Mouse (Mus musculus) macrophage (primary cell): Measurements from ENCODE around the gene Sppl3. TPM values are rescaled to one million over a fixed set of nuclear protein-coding genes. Genes with fewer than 3 reads are reported as not detected.
"Not testable (repeated sequence)": the region's sequence is repeated elsewhere in the genome, so short reads cannot be mapped to it uniquely, and the experiment has no call there.

Experiments
- H3K27ac ChIP-seq: fragments of 350-480 bp; formaldehyde crosslinking; 2 replicates; pipeline ENCODE4 v1.9.0; 2021
- H3K36me3 ChIP-seq: fragments of 350-480 bp; formaldehyde crosslinking; 2 replicates; pipeline ENCODE4 v1.9.0; 2021; ENCODE audit errors: inconsistent target
- H3K4me3 ChIP-seq: fragments of 350-480 bp; formaldehyde crosslinking; 2 replicates; pipeline ENCODE4 v1.9.0; 2021; ENCODE audit errors: inconsistent target
- H3K79me2 ChIP-seq: fragments of 350-480 bp; formaldehyde crosslinking; 2 replicates; pipeline ENCODE4 v1.9.0; 2021; ENCODE audit errors: inconsistent target
- WGBS: methylation state at CpG from one replicate; pipeline ENCODE4 v1.1.7; 2026; ENCODE audit warnings: inconsistent platforms; ENCODE audit not compliant: missing documents; 5-methylcytosine and 5-hydroxymethylcytosine counted together
- polyA plus RNA-seq: library from polyadenylated mRNA; stranded (reverse); fragments of 250-400 nt; gene quantifications from 3 replicates; pipeline ENCODE4 v1.2.4, GENCODE M21; 2018; ENCODE audit warnings: inconsistent platforms

Gene Sppl3
- polyA plus RNA-seq, 1 experiment from 2014 or later: 21.6 TPM

DNA sequence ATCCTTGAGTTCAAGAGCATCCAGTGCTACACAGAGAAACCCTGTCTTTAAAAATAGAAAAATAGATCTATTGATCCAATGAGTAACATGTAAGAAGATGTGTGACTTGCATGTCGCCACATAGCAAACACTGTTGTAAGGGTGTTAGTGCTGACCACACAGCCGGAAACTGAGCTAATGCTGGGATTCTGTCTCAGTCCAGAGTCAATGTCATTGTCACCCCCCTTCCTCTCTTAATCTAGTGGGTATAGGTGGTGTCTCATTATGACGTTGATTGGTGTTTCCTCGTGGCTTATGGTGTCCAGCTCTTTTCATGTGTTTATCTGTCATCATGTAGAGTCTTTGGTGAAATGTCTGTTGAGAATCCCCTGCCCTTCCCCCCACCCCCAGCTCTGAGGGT is 55.3 kb downstream of the Sppl3 start:
- H3K79me2 ChIP-seq: peaks cover 99% of the 10 kb centered on the region
- no peak overlapping the region for H3K27ac ChIP-seq
- WGBS: 68% methylated on average over 4 of the region's 4 CpGs
- H3K4me3 ChIP-seq: no peak overlapping the region
- H3K36me3 ChIP-seq: peaks cover 7% of the 10 kb centered on the region; the same call in 1 of the 2 replicates

DNA sequence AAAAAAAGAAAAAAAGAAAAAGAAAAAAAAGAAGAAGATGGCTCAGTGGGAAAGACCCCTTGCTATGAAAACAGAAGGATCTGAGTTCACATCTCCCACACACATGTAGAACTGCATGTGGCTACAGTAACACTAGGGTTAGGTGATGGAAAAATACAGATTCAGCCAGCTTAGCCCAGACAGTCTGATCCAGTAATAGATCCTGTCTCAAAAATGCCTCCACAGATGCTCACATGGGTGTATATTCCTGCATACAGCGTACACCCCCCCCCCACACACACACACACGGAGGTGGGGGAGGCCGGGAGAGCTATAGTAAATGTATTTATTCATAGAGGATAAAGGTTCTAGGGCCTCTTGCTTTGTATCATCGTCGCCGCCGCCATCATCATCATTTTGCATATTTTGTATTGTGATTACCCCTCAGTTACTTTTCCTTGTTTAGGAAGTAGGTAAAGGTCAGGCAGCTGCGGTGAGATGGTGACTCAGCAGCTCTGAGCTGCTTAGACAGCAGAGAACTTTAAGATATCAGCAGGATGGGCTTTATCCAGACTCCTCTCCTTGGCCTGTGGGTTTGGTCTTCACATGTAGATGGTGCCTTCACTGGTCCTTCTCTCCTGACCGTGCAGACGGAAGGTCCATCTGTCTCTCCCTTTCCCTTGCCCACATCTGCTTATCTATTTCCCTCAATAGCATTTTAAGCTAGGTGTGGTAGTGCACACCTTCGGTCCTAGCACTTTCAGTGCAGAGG is 57.9 kb downstream of the Sppl3 start:
- Histone ChIP-seq H3K4me3 (no peak overlapping the region), H3K27ac (no peak overlapping the region), H3K36me3 (no peaks in the 10 kb centered on the region), H3K79me2 (peaks cover 97% of the 10 kb centered on the region)
- WGBS: 43% methylated on average over 9 of the region's 11 CpGs

DNA sequence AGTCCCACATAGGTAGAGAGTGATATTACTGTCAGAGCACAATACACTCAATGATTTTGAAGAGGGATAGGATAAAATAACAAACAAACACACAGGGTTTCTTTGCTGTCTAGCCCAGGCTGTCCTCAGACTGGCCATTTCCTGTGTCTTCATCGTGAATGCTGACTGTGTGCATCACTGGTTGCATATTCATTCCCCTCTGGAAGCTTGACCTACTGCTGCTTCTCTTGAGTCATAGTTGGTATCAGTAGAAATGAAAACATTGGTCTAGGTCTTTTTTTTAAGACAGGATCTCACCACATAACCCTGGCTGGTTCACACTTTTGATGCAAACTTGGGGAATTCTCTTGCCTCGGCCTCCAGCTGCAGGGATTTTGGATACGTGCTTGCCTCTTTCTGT is 58.7 kb downstream of the Sppl3 start:
- no peaks in the 10 kb centered on the region; the same call in 1 of the 2 replicates for H3K36me3 ChIP-seq
- 75% methylated on average over 3 of the region's 3 CpGs for WGBS
- H3K79me2 ChIP-seq: peaks cover 97% of the 10 kb centered on the region
- H3K27ac ChIP-seq: no peak overlapping the region
- no peak overlapping the region for H3K4me3 ChIP-seq

DNA sequence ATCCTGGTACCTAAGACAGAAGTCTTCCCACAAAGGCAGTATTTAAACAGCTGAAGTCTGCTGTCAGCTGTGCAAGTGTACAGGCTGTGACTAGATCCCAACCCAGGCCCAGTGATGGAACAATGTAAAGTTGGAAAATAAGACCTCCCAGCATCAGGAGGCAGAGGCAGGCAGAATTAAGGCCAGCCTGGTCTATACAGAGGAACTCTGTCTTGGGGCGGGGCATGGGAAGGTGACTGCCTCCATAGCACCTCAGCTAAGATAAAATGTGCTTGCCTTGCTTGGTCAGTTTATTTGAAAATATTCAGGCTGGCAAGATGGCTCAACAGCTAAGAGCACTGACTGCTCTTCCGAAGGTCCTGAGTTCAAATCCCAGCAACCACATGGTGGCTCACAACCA is 59.5 kb downstream of the Sppl3 start:
- 100% methylated on average over 2 of the region's 2 CpGs for WGBS
- H3K4me3 ChIP-seq: no peak overlapping the region
- H3K36me3 ChIP-seq: peaks cover 4% of the 10 kb centered on the region; the same call in 1 of the 2 replicates
- peaks cover 96% of the 10 kb centered on the region for H3K79me2 ChIP-seq
- H3K27ac ChIP-seq: no peak overlapping the region

DNA sequence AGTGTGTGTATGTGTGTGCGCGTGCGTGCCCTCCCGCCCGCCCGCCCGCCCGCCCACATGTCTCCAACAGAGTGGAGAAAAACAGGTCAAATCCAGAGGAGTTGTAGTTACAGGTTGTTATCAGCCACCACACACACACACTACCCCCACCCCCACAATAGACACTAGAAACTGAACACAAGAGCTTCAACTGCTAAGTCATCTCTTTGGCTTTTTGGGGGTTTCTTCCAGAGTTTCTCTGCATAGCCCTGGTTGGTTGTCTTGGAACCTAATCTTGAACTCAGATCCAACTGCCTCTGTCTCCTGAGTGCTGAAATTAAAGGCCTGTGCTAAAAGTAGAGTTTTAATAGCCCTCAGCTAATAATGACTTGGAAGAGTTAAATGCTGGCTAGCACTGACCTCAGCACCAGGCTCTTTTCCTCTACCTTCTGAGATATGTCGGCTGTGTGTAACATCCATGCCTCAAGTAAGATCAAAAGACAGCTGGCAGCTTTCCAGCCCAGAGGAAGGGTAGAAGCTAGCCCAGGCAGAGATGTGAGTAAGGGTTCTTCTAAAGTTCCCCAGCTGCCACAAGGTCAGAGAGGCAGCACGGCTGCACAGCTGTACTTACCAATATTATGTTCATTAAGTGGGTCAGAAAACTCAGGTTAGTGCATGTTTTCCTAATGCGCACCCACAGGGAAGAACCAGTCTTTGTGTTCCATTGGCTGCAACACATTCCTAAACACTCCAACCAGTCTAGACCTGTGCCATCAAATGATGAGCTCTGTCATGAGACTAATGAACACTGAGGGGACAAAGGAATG is 60.4 kb downstream of the Sppl3 start:
- H3K79me2 ChIP-seq: peaks cover 87% of the 10 kb centered on the region
- WGBS: 95% methylated on average over 3 of the region's 11 CpGs
- peaks cover 5% of the 10 kb centered on the region; the same call in 1 of the 2 replicates for H3K36me3 ChIP-seq
- no peak overlapping the region for H3K4me3 ChIP-seq
- no peak overlapping the region for H3K27ac ChIP-seq

DNA sequence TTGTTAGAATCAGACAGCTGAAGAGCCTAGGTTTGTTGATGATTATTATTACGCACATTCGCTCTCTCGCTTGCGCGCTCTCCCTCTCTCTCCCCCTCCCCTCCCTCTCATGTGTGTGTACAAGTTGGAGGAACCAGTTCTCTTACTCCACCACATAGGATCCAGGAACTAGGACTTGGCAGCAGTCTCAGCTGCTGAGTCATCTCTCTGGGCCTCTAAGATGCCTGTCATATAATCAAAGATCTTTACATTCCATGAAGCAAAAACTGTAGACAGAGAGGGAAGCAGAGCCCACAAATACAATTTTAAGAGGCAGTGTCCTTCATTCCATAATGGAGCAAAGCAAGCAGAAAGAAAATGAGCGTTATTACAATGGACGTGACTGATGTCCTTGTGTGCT is 61.2 kb downstream of the Sppl3 start:
- no peak overlapping the region for H3K4me3 ChIP-seq
- 22% methylated on average over 7 of the region's 7 CpGs for WGBS
- peaks cover 5% of the 10 kb centered on the region; the same call in 1 of the 2 replicates for H3K36me3 ChIP-seq
- peaks cover 84% of the 10 kb centered on the region for H3K79me2 ChIP-seq
- no peak overlapping the region for H3K27ac ChIP-seq

DNA sequence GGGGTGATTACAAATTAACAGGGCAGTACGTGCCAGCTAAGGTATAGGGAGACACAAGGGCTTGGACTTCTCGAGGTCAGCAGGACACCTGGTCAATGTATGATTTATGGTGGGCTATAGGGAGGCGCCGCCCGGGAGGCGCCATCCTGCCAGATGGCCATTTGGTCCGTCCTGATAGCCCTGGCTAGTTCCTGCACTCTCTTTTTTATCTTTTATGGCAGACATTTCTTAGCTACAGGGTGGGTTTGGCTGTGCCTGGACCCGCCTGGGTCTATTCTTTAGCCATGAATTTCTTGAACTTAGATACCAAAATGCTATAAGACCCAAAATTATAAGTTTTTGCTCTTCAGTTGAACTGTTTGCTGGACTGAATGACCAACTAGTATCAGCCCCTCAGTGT is 62.4 kb downstream of the Sppl3 start:
- not testable (repeated sequence) for H3K27ac ChIP-seq, H3K4me3 ChIP-seq, H3K36me3 ChIP-seq
- 92% methylated on average over 2 of the region's 8 CpGs for WGBS
- peaks cover 84% of the 10 kb centered on the region for H3K79me2 ChIP-seq

DNA sequence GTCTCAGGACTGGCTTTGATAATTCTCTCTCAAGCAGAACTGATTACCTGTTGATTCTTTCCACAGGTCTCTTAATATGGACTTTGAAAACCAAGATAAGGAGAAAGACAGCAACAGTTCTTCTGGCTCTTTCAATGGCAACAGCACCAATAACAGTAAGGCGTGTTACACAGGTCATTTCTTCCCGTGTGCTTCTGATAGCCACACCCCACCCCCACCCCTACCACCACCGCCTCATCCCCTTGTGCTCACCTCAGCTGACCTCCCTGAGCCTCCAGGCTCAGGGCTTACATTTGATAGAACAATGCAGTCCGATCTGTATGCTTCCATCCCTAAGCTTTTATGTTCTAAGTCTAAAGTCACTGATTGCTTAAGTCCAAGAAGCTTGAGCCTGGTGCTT is 63.8 kb downstream of the Sppl3 start:
- Histone ChIP-seq H3K4me3 (no peak overlapping the region), H3K27ac (no peak overlapping the region), H3K79me2 (peaks cover 84% of the 10 kb centered on the region), H3K36me3 (peaks cover 8% of the 10 kb centered on the region; the same call in 1 of the 2 replicates)
- WGBS: 90% methylated on average over 4 of the region's 4 CpGs

DNA sequence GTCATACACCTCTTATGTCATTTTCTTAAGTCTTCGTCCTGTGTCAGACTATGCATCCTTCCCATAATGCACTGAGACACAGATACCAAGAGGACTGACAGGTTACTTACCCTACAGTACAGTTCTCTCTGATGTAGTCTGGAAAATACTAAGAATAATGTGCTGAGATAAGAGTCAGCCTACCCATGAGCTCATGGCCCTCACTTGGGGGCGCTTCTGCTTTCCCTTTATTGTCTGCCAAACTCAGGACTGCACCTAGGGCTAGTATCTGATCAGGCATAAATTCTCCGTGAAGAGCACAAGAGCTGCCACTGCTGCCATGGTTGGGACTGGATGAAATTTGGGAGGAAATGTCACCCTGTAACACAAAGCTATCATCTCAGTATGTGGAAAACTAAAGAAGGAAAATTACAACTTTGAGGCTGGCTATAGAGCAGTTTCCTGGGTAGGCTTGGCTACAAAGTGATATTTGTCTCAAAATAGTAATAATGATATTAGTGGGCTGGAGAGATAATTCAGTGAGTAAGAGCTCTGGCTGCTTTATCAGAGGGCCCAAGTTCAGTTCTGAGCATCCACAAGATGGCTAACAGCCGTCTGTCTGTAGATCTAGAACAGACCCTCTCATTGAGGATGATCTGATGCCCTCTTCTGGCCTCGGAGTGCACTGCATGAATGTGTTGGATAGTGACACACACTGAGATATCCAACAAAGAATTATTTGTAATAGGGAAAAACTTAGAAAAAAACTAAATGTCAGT is 65.4 kb downstream of the Sppl3 start:
- Histone ChIP-seq H3K27ac (no peak overlapping the region), H3K36me3 (peaks cover 11% of the 10 kb centered on the region; the same call in 1 of the 2 replicates), H3K4me3 (no peak overlapping the region), H3K79me2 (peaks cover 79% of the 10 kb centered on the region)
- WGBS: 71% methylated on average over 5 of the region's 5 CpGs

DNA sequence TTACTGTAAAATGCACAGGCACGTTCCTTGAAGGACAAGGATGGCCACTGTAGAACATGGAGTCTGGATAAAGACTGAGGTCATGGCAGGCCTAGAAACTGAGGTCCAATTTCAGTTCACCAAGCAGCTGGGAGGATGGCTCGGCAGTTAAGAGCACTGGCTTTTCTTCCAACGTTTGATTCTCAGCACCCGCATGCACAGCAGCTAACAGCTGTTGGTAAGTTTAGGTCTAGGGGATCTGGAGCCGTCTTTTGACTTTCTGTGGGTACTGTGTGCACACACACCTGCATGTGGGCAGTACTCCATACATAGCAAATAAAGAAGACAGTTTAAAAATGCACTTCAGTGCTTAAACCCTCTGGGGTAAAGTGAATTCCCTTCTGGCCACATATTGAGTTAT is 70.7 kb downstream of the Sppl3 start:
- Histone ChIP-seq H3K4me3 (no peak overlapping the region), H3K79me2 (peaks cover 41% of the 10 kb centered on the region; the same call in 1 of the 2 replicates), H3K27ac (no peak overlapping the region), H3K36me3 (peaks cover 45% of the 10 kb centered on the region)
- 89% methylated on average over 5 of the region's 5 CpGs for WGBS

DNA sequence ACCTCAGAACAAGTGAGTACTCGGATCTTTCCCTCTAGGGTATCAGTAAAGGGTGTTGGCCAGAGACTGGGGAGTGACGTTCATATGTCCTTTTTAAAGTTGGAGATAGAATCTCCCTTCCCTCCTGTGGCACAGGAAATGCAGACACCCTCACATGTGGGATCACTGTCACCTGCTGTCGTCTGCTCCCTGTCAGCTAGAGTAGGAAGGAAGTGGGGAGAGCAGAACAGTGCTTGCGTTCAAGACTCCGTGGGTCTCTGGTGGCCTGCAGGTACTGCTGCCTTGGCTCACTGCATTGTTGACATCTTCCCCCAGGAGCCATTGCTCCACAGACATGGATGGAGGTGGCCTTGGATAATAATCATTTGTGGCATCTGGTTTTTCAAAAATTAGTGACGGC is 72.6 kb downstream of the Sppl3 start:
- H3K27ac ChIP-seq: no peak overlapping the region
- peaks cover 59% of the 10 kb centered on the region for H3K36me3 ChIP-seq
- WGBS: 73% methylated on average over 6 of the region's 6 CpGs
- peaks cover 23% of the 10 kb centered on the region; the same call in 1 of the 2 replicates for H3K79me2 ChIP-seq
- no peak overlapping the region for H3K4me3 ChIP-seq

DNA sequence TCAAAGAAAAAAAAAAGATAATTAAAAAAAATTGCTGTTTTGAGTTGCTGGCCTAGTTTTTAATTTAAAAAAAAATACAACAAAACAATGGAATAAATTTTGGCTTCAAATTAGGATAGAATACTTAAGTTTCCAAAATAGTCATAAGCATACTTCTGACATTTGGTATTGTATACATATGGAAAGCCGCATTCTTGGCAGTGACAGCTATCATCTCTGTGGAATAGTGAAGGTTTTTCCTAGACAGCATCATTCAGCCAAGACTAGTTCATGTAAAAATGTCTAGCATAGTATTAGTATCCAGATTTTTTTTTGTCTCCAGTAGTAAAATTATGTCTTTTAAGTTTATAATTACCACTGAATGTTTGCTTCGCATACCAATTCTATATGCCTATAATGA is 74.7 kb downstream of the Sppl3 start:
- peaks cover under 1% of the 10 kb centered on the region; the same call in 1 of the 2 replicates for H3K79me2 ChIP-seq
- H3K27ac ChIP-seq: no peak overlapping the region
- 100% methylated on average over 2 of the region's 2 CpGs for WGBS
- no peak overlapping the region for H3K4me3 ChIP-seq
- peaks cover 71% of the 10 kb centered on the region for H3K36me3 ChIP-seq

DNA sequence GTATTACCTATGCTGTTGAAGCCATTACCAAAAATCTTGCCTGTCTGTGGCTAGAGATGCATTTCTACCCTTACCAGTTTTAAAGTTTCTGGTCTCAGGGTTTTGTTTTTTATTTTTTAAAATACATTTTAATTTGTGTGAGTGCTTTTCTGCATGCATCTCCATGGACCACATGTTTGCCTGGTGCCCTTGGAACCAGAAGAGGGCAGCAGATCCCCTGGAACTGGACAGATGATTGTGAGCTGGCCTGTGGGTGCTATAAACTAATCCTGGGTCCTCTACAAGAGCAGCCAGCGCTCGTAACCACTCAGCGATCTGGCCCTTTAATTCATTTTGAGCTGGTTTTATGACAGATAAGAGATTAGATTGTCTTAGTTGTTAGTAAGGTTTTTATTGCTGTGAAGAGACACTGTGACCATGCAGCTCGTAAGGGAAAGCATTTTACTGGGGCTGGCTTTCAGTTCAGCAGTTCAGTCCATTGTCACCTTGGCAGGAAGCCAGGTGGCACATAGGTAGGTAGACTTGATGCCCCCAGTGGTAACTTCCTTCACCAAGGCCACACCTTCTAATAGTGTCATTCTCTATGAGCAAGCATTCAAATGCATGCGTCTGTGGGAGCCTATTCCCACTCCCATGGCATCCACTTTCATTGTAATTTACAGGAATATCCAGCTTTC is 78.8 kb downstream of the Sppl3 start:
- WGBS: 96% methylated on average over 5 of the region's 5 CpGs

DNA sequence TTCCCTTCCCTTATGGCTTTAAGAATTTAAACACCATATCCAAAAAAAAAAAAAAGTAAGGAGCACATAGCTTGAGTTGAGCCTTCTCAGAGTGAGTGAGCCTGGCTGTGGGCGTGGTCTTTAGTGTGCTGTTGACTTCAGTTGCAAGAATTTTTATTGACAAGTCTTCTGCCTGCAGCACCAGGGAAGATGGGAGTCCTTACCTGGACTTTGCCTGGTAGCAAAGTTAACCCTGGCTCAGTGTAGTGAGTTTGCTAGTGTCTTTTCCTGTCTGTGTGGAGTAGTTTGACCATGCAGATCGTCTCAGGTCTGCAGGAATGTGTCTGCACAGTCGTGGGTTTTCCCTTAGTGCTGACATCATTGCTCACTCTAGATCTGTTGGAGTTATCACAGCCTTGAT is 80.1 kb downstream of the Sppl3 start:
- Histone ChIP-seq H3K36me3 (peaks cover 63% of the 10 kb centered on the region), H3K4me3 (no peak overlapping the region), H3K27ac (no peak overlapping the region), H3K79me2 (peaks cover 6% of the 10 kb centered on the region; the same call in 1 of the 2 replicates)
- 73% methylated on average over 3 of the region's 3 CpGs for WGBS

More for the DNA sequence above, 78.8 kb downstream of the Sppl3 start:
- Histone ChIP-seq H3K36me3 (peaks cover 60% of the 10 kb centered on the region), H3K4me3 (no peak overlapping the region), H3K79me2 (peaks cover 6% of the 10 kb centered on the region; the same call in 1 of the 2 replicates), H3K27ac (no peak overlapping the region)
